Mouse (Mus musculus) C2C12 (cell line): ENCODE data around the gene Ttll9. TPM values are rescaled to one million over a fixed set of nuclear protein-coding genes. Genes with fewer than 3 reads are reported as not detected.

Experiments
- H3K27me3 ChIP-seq: one replicate; pipeline ENCODE4 v1.6.1; 2011; ENCODE audit not compliant: control insufficient read depth, insufficient read depth, insufficient read length
- H3K36me3 ChIP-seq: one replicate; pipeline ENCODE4 v1.6.1; 2011; ENCODE audit not compliant: control insufficient read depth, insufficient read depth
- H3K4me3 ChIP-seq: one replicate; pipeline ENCODE4 v1.5.1; 2011; ENCODE audit warnings: mild to moderate bottlenecking, control low read depth; ENCODE audit not compliant: poor library complexity, insufficient read depth, severe bottlenecking
- H3K79me2 ChIP-seq: one replicate; pipeline ENCODE4 v1.6.1; 2011; ENCODE audit not compliant: control insufficient read depth, insufficient read depth
- H3K79me3 ChIP-seq: one replicate; pipeline ENCODE4 v1.6.1; 2011; ENCODE audit warnings: low read depth, control low read depth
- H3ac ChIP-seq: one replicate; pipeline ENCODE3; 2011; ENCODE audit warnings: low read depth; ENCODE audit not compliant: control insufficient read depth, insufficient read length
- CEBPB ChIP-seq: IDR thresholded peaks from one replicate; pipeline ENCODE4 v1.6.1; 2011; ENCODE audit warnings: low read depth, mild to moderate bottlenecking, control low read depth, moderate library complexity
- CTCF ChIP-seq: IDR thresholded peaks from one replicate; pipeline ENCODE4 v1.5.1; 2011; ENCODE audit not compliant: control insufficient read depth, insufficient read depth, insufficient read length
- FOSL1 ChIP-seq: IDR thresholded peaks from one replicate; pipeline ENCODE4 v1.8.0; 2011; ENCODE audit warnings: mild to moderate bottlenecking, low read length; ENCODE audit not compliant: poor library complexity, insufficient read depth, severe bottlenecking
- MAX ChIP-seq: IDR thresholded peaks from one replicate; pipeline ENCODE4 v1.6.1; 2011; ENCODE audit warnings: mild to moderate bottlenecking, control low read depth
- MYOD1 ChIP-seq: IDR thresholded peaks from one replicate; pipeline ENCODE4 v1.6.1; 2011; ENCODE audit warnings: low read depth; ENCODE audit not compliant: control insufficient read depth, insufficient read length
- MYOG ChIP-seq: IDR thresholded peaks from one replicate; pipeline ENCODE4 v1.6.1; 2011; ENCODE audit not compliant: control insufficient read depth, insufficient read length; ENCODE audit errors: extremely low read depth
- USF1 ChIP-seq: IDR thresholded peaks from one replicate; pipeline ENCODE4 v1.6.1; 2011; ENCODE audit warnings: low read depth, mild to moderate bottlenecking, control low read depth, moderate library complexity
- polyA plus RNA-seq: library from polyadenylated mRNA; unstranded; fragments of >200 nt; fragmentation: generic; extraction: Trizol; gene quantifications from one replicate; pipeline ENCODE4 v1.2.1, GENCODE M21; 2012; ENCODE audit warnings: missing spikeins

Gene Ttll9
- polyA plus RNA-seq, 1 experiment = 0.16 TPM

DNA sequence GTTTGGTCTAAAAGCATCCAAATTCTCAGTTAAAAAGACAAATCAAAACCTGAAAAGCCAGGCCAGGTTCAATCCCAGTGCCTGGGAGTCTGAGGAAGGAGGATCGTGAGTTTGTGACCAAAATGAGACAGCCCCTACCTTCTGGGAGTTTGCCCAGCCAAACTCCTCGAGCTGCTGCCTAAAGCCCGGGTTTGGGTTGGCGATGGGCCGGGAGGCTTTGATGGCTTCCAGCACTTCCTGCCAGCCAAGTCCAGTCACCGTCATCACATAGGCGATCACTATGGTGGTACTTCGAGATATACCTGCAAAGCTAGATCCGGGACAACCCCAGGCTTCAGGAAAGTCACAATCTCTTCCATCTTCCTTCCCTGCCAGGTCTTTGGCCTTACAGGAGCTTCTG lies 18.3 kb upstream of the Ttll9 start:
- Histone ChIP-seq H3K27me3 (peaks cover 76% of the 10 kb centered on the region), H3K79me2 (no peaks in the 10 kb centered on the region), H3K79me3 (no peaks in the 10 kb centered on the region), H3K36me3 (no peaks in the 10 kb centered on the region), H3K4me3 (no peak overlapping the region), H3ac (no peak overlapping the region)
- TF ChIP-seq MYOG (no peak), MAX (no peak), CTCF (no peak), USF1 (no peak), CEBPB (no peak)

DNA sequence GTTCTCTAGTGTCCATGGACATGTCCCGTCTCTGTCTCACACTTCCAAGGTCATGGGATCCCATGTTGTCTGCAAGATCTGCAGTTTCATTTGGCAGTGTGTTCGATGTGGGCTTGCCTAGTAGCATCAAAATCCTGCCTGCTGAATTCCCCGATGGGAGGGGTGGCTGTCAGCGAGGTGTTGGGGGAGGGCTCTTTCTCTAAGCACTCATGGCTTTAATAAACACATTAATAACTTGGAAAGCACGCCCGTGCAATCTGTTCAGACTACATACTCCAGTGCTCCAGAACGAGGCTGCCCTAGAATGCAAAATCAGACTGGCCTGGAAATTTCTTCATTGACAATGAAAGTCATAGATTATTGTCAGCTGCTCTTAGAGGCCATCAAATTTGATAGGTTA lies 15.2 kb upstream of the Ttll9 start:
- Histone ChIP-seq H3K36me3 (no peaks in the 10 kb centered on the region), H3K4me3 (no peak overlapping the region), H3K79me3 (no peaks in the 10 kb centered on the region), H3K79me2 (no peaks in the 10 kb centered on the region), H3ac (no peak overlapping the region), H3K27me3 (peaks cover 98% of the 10 kb centered on the region)
- TF ChIP-seq FOSL1 = no peak
- no peak for TF ChIP-seq MAX
- TF ChIP-seq CTCF = no peak
- TF ChIP-seq MYOG = no peak
- TF ChIP-seq USF1 = no peak
- no peak for TF ChIP-seq CEBPB
- no peak for TF ChIP-seq MYOD1

DNA sequence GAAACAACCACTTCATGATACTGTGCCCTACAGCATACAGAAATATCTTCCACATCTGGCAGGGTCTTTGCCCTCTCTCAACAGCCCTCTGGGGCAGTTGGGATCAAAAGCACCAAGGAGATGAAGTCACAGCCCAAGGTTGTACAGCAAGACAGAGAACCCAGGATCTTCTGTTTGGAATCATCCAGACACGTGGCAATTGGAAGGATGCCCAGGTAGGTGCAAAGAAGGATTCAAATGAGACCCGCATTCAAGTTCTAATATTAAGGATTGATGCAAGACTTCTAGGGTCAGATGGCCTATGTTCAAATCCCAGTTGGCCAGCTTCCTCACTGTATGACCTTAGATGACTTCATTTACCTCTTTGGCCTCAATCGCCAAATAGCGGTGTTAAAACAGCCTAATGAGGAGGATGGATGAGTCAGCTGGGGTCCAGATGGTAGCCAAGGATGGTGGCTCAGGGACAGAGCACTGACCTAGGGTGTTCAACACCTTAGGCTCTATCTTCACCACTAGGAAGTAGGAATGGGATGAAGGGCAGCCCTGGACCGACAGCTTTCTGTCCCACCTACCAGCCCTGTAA lies 13.8 kb upstream of the Ttll9 start:
- H3K79me3 ChIP-seq = no peaks in the 10 kb centered on the region
- peaks cover 92% of the 10 kb centered on the region for H3K27me3 ChIP-seq
- H3K4me3 ChIP-seq = no peak overlapping the region
- H3K79me2 ChIP-seq = no peaks in the 10 kb centered on the region
- no peak for TF ChIP-seq CEBPB
- TF ChIP-seq MYOG = no peak
- no peak for TF ChIP-seq CTCF
- TF ChIP-seq USF1 = no peak
- TF ChIP-seq MYOD1 = no peak
- no peak for TF ChIP-seq FOSL1
- no peak for TF ChIP-seq MAX
- no peaks in the 10 kb centered on the region for H3K36me3 ChIP-seq
- no peak overlapping the region for H3ac ChIP-seq

DNA sequence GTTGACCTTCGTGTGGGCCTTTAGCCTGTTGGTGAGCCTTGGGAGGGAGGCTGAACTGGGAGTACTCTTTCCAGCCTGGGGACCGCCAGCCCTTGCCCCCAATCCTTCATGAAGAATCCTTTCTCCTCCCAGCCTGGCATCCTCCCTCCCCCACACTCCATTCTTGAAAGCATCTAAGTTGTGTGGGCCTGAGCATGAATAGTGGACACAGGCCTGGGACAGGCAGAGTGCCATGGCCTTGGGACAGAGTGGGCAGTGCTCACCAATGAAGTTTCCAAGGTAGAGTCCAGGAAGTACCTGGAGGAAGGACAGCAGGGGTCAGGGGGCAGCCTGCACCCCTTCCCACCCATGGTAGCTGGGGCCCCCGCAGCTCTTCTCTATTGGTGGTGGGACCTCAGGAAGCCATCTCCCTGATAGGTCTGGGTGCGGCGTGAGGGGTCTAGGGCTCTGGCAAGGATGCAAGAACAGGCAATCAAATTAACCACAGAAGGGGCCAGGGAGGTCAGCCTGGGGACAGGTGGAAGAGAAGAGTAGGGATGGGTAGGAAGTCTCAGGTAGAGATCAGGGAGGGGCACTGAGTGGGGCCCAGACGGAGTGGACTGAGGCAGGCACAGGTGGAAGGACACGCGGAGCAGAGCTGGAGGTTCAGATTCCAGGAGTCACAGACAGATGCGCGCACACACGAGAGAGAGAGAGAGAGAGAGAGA lies 11.8 kb upstream of the Ttll9 start:
- Histone ChIP-seq H3K27me3 (peaks cover 86% of the 10 kb centered on the region), H3K79me3 (no peaks in the 10 kb centered on the region), H3K36me3 (no peaks in the 10 kb centered on the region), H3ac (no peak overlapping the region), H3K79me2 (no peaks in the 10 kb centered on the region), H3K4me3 (no peak overlapping the region)
- TF ChIP-seq FOSL1 = no peak
- TF ChIP-seq USF1 = no peak
- no peak for TF ChIP-seq MYOD1
- no peak for TF ChIP-seq MYOG
- no peak for TF ChIP-seq CTCF
- no peak for TF ChIP-seq CEBPB
- no peak for TF ChIP-seq MAX

DNA sequence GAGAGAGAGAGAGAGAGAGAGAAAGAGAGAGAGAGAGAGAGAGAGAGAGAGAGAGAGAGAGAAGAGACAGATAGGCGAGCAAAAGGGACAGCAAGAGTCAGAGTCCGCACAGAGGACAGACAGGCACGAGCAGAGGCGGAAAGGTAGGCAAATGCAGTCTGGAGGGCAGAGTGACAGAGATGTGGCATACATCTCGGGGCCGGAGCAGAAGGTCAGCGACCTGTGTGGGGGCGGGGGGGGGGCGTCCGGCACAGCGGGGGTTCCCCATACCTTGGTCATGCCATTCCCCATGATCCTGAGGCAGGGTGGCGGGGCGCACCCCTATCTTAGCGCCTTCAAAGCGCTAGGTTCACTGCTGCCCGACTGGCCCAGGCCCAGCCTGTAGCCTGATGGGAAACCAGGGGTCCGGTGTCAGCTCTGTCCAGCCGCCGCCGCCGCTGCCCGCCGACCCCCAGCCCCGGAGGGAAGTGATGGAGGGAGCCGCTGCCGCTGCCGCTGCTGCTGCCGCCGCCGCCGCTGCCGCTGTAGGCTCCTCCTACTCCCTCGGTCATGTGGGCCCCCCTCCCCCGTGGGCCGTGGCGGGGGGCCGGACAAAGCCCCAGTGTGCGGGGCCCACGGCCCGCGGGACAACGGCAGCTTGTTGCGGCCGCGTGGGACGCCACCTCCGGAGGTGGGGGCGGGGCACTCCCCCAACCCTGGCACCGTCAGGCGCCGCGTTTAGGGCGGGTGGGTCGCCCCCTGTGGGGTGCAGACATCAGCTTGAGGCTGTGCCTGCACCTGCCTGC lies 11.0 kb upstream of the Ttll9 start, which contains the start of gene Dusp15:
TSS of gene Dusp15 (minus strand) at position 634 of the 785 bp plus-strand sequence.
- H3K4me3 ChIP-seq = no peak within 1 kb of the TSS
- TF ChIP-seq MYOD1 = no peak
- TF ChIP-seq FOSL1 = no peak
- peaks cover 86% of the 10 kb centered on the region for H3K27me3 ChIP-seq

More for the DNA sequence above, 11.0 kb upstream of the Ttll9 start, which contains the start of gene Dusp15:
- Histone ChIP-seq H3ac (peak within 1 kb of the TSS; percentile 15), H3K79me2 (no peaks in the 10 kb centered on the region), H3K79me3 (no peaks in the 10 kb centered on the region), H3K36me3 (no peaks in the 10 kb centered on the region)
